Mouse (Mus musculus) embryonic facial prominence, embryonic 12.5 days (tissue): ENCODE data around the gene Meltf. TPM values are rescaled to one million over a fixed set of nuclear protein-coding genes. Genes with fewer than 3 reads are reported as not detected.
"Not testable (repeated sequence)": the region's sequence is repeated elsewhere in the genome, so short reads cannot be mapped to it uniquely, and the experiment has no call there.

Experiments
- ATAC-seq: fragments of 200-750 bp; cut with Nextera tagmentation; 2 replicates; pipeline ENCODE4 v1.8.0; 2017; ENCODE audit not compliant: insufficient number of reproducible peaks, insufficient read depth, low FRiP score, low TSS enrichment
- H3K27ac ChIP-seq: fragments of 300-500 bp; sonication (generic); 2 replicates; pipeline ENCODE4 v1.5.1; 2016; ENCODE audit warnings: mild to moderate bottlenecking
- H3K27me3 ChIP-seq: fragments of 300-500 bp; sonication (generic); 2 replicates; pipeline ENCODE4 v1.6.1; 2016; ENCODE audit warnings: mild to moderate bottlenecking, moderate library complexity
- H3K36me3 ChIP-seq: fragments of 300-500 bp; sonication (generic); 2 replicates; pipeline ENCODE4 v1.6.1; 2016; ENCODE audit warnings: mild to moderate bottlenecking
- H3K4me1 ChIP-seq: fragments of 300-500 bp; sonication (generic); 2 replicates; pipeline ENCODE4 v1.6.1; 2016
- H3K4me2 ChIP-seq: fragments of 300-500 bp; sonication (generic); replicated peaks from 2 replicates; pipeline ENCODE4 v1.6.1; 2016; ENCODE audit warnings: mild to moderate bottlenecking, moderate library complexity
- H3K4me3 ChIP-seq: fragments of 300-500 bp; sonication (generic); 2 replicates; pipeline ENCODE4 v1.5.1; 2016; ENCODE audit warnings: mild to moderate bottlenecking
- H3K9ac ChIP-seq: fragments of 300-500 bp; sonication (generic); 2 replicates; pipeline ENCODE4 v1.6.1; 2016; ENCODE audit warnings: mild to moderate bottlenecking, moderate library complexity
- H3K9me3 ChIP-seq: fragments of 300-500 bp; sonication (generic); 2 replicates; pipeline ENCODE4 v1.6.1; 2016; ENCODE audit warnings: mild to moderate bottlenecking, moderate library complexity
- WGBS: fragments of 180-500 bp; shearing (Covaris S2); methylation state at CpG from one replicate; pipeline ENCODE4 v1.1.7; 2016; 5-methylcytosine and 5-hydroxymethylcytosine counted together
- polyA plus RNA-seq: library from polyadenylated mRNA; unstranded; fragments of >200 nt; fragmentation: Nextera tagmentation; extraction: Ambion mirVana; gene quantifications from 2 replicates; pipeline ENCODE4 v1.2.1, GENCODE M21; 2016

The Meltf gene
- polyA plus RNA-seq, 1 experiment from 2014 or later, result 0.28 TPM

GRCm38 (mm10) chr16:31935091-31935979, 56.7 kb downstream of the Meltf start:
- ATAC-seq, result no peak
- 6% methylated on average over 36 of the region's 36 CpGs for WGBS
- H3K27me3 ChIP-seq, result peaks cover 41% of the 10 kb centered on the region
- H3K4me1 ChIP-seq, result peaks cover 10% of the 10 kb centered on the region
- peak overlapping the region; percentile 75 for H3K4me2 ChIP-seq
- H3K4me3 ChIP-seq, result peak overlapping the region; percentile 23
- H3K9me3 ChIP-seq, result no peaks in the 10 kb centered on the region
- no peaks in the 10 kb centered on the region for H3K36me3 ChIP-seq
- no peak overlapping the region for H3K27ac ChIP-seq
- H3K9ac ChIP-seq, result no peak overlapping the region

- no peak for ATAC-seq
- Histone ChIP-seq H3K4me3 (no peak overlapping the region), H3K9me3 (no peaks in the 10 kb centered on the region), H3K27me3 (peaks cover 40% of the 10 kb centered on the region), H3K4me1 (peaks cover 10% of the 10 kb centered on the region), H3K36me3 (no peaks in the 10 kb centered on the region), H3K4me2 (no peak overlapping the region), H3K9ac (no peak overlapping the region), H3K27ac (no peak overlapping the region)
- WGBS, result 83% methylated on average over 4 of the region's 4 CpGs
These were observed 58.0 kb downstream of the Meltf start for GRCm38 (mm10) chr16:31936568-31936967.

GRCm38 (mm10) chr16:31938856-31939255, 60.2 kb downstream of the Meltf start:
- no peaks in the 10 kb centered on the region for H3K9me3 ChIP-seq

GRCm38 (mm10) chr16:31940586-31940985, 62.0 kb downstream of the Meltf start:
- 69% methylated on average over 2 of the region's 2 CpGs for WGBS
- ATAC-seq, result no peak

More at GRCm38 (mm10) chr16:31938856-31939255, 60.2 kb downstream of the Meltf start:
- ATAC-seq, result no peak
- Histone ChIP-seq H3K27ac (no peak overlapping the region), H3K4me1 (peaks cover 7% of the 10 kb centered on the region), H3K27me3 (peaks cover 28% of the 10 kb centered on the region), H3K4me2 (no peak overlapping the region), H3K9ac (no peak overlapping the region), H3K36me3 (no peaks in the 10 kb centered on the region), H3K4me3 (no peak overlapping the region)
- WGBS, result 76% methylated on average over 6 of the region's 6 CpGs

GRCm38 (mm10) chr16:31943980-31944379, 65.4 kb downstream of the Meltf start:
- Histone ChIP-seq H3K4me3 (no peak overlapping the region), H3K36me3 (0 out of 2 replicates have a peak, but pooled peaks cover 7% of the 10 kb centered on the region), H3K9ac (no peak overlapping the region), H3K9me3 (no peaks in the 10 kb centered on the region), H3K4me2 (no peak overlapping the region), H3K27ac (no peak overlapping the region), H3K4me1 (peaks cover 22% of the 10 kb centered on the region), H3K27me3 (no peaks in the 10 kb centered on the region)
- ATAC-seq, result no peak
- WGBS, result 5% methylated on average over 10 of the region's 10 CpGs

More at GRCm38 (mm10) chr16:31940586-31940985, 62.0 kb downstream of the Meltf start:
- Histone ChIP-seq H3K4me1 (peaks cover 7% of the 10 kb centered on the region), H3K4me2 (no peak overlapping the region), H3K4me3 (no peak overlapping the region), H3K9me3 (no peaks in the 10 kb centered on the region), H3K27ac (no peak overlapping the region), H3K27me3 (peaks cover 11% of the 10 kb centered on the region), H3K9ac (no peak overlapping the region), H3K36me3 (0 out of 2 replicates have a peak, but pooled peaks cover 3% of the 10 kb centered on the region)

GRCm38 (mm10) chr16:31944698-31945255, 66.2 kb downstream of the Meltf start:
- H3K4me2 ChIP-seq, result no peak overlapping the region

GRCm38 (mm10) chr16:31945372-31945771, 66.8 kb downstream of the Meltf start:
- H3K36me3 ChIP-seq, result 0 out of 2 replicates have a peak, but pooled peaks cover 12% of the 10 kb centered on the region
- H3K4me2 ChIP-seq, result no peak overlapping the region
- no peak for ATAC-seq
- peaks cover 32% of the 10 kb centered on the region for H3K4me1 ChIP-seq
- 85% methylated on average over 6 of the region's 6 CpGs for whole genome bisulfite sequencing
- no peaks in the 10 kb centered on the region for H3K9me3 ChIP-seq
- no peak overlapping the region for H3K27ac ChIP-seq
- no peak overlapping the region for H3K9ac ChIP-seq
- H3K4me3 ChIP-seq, result no peak overlapping the region
- H3K27me3 ChIP-seq, result no peaks in the 10 kb centered on the region

More at GRCm38 (mm10) chr16:31944698-31945255, 66.2 kb downstream of the Meltf start:
- Histone ChIP-seq H3K9ac (no peak overlapping the region), H3K36me3 (0 out of 2 replicates have a peak, but pooled peaks cover 7% of the 10 kb centered on the region), H3K27me3 (no peaks in the 10 kb centered on the region), H3K27ac (no peak overlapping the region), H3K4me1 (peaks cover 30% of the 10 kb centered on the region), H3K4me3 (no peak overlapping the region), H3K9me3 (no peaks in the 10 kb centered on the region)
- WGBS, result 90% methylated on average over 12 of the region's 12 CpGs
- no peak for ATAC-seq

GRCm38 (mm10) chr16:31945986-31946385, 67.4 kb downstream of the Meltf start:
- 93% methylated on average over 6 of the region's 6 CpGs for WGBS
- H3K27ac ChIP-seq, H3K27me3 ChIP-seq, ATAC-seq, H3K4me2 ChIP-seq, H3K9ac ChIP-seq, H3K4me3 ChIP-seq, H3K9me3 ChIP-seq: not testable (repeated sequence)
- peaks cover 32% of the 10 kb centered on the region for H3K4me1 ChIP-seq
- H3K36me3 ChIP-seq, result peaks cover 18% of the 10 kb centered on the region; the same call in 1 of the 2 replicates

- Histone ChIP-seq H3K36me3 (peaks cover 21% of the 10 kb centered on the region; the same call in 1 of the 2 replicates), H3K4me1 (peaks cover 32% of the 10 kb centered on the region)
- WGBS, result 35% methylated on average over 8 of the region's 8 CpGs
These were observed 68.7 kb downstream of the Meltf start for GRCm38 (mm10) chr16:31947333-31947732.

GRCm38 (mm10) chr16:31947901-31948316, 69.3 kb downstream of the Meltf start:
- no peaks in the 10 kb centered on the region for H3K9me3 ChIP-seq
- ATAC-seq, result peak; percentile 43; the same call in 1 of the 2 replicates
- WGBS, result under 1% methylated on average over 38 of the region's 38 CpGs
- peak overlapping the region; percentile 81 for H3K27ac ChIP-seq
- H3K9ac ChIP-seq, result peak overlapping the region; percentile 87
- H3K4me1 ChIP-seq, result peaks cover 32% of the 10 kb centered on the region
- H3K4me3 ChIP-seq, result peak overlapping the region; percentile 90
- H3K36me3 ChIP-seq, result peaks cover 21% of the 10 kb centered on the region; the same call in 1 of the 2 replicates
- no peaks in the 10 kb centered on the region for H3K27me3 ChIP-seq
- H3K4me2 ChIP-seq, result peak overlapping the region; percentile 79

More at GRCm38 (mm10) chr16:31947333-31947732, 68.7 kb downstream of the Meltf start:
- no peak overlapping the region for H3K27ac ChIP-seq
- no peaks in the 10 kb centered on the region for H3K9me3 ChIP-seq
- H3K4me2 ChIP-seq, result peak overlapping the region; percentile 79
- peak overlapping the region; percentile 87 for H3K9ac ChIP-seq
- ATAC-seq, result no peak
- peak overlapping the region; percentile 90 for H3K4me3 ChIP-seq
- no peaks in the 10 kb centered on the region for H3K27me3 ChIP-seq

GRCm38 (mm10) chr16:31948345-31948774, 69.8 kb downstream of the Meltf start, which contains the start of the genes 0610012G03Rik and Ncbp2:
Gene 0610012G03Rik, minus strand, starts transcription at chr16:31948494.
Gene Ncbp2, plus strand, starts transcription at chr16:31948513.
- H3K9me3 ChIP-seq, result no peaks in the 10 kb centered on the region
- H3K4me2 ChIP-seq, result peak within 1 kb of the TSS; percentile 79
- under 1% methylated on average over 45 of the region's 55 CpGs for WGBS
- no peaks in the 10 kb centered on the region for H3K27me3 ChIP-seq
- peak within 1 kb of the TSS; percentile 87 for H3K9ac ChIP-seq
- H3K4me3 ChIP-seq, result peak within 1 kb of the TSS; percentile 90
- peaks cover 32% of the 10 kb centered on the region for H3K4me1 ChIP-seq
- H3K27ac ChIP-seq, result peak within 1 kb of the TSS; percentile 81
- peaks cover 21% of the 10 kb centered on the region; the same call in 1 of the 2 replicates for H3K36me3 ChIP-seq
- peak; percentile 85 for ATAC-seq
